Mouse (Mus musculus): ENCODE measurements around the gene Sash1.
A peak's percentile ranks its signal among the peaks of the same experiment; 100 is the strongest.

Gene Sash1

GRCm38 (mm10) chr10:8682900-8683299 is 203.0 kb downstream of the Sash1 start:
- peak; percentile 3 to 6 for DNase-seq (ENCODE audit: low spot score in 2 of 2)

DNA sequence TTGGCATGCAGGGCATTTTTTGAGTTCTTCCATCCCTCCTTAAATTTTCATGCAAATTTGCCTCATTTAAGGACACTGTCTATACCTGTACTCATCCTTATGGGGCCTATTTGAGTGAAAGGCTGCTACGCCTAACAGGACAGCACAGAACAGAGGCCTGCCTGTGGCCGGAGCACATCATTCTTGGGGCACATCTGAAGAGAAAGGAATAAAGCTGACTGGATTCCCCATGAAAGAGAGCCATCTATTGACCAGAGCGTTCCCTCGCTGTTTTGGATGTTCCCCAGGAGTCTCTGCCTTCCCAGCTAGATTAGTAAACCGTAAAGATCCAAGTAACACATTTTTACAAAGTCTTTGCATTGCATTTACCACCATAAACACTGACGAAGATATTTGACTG is 203.5 kb downstream of the Sash1 start:
- DNase-seq (ENCODE audit: low spot score in 2 of 2) = no peak

GRCm38 (mm10) chr10:8676722-8677121 is 209.1 kb downstream of the Sash1 start:
- DNase-seq (ENCODE audit: low spot score in 2 of 2) = no peak
